Mouse (Mus musculus): ENCODE results near the gene Vmn1r173. TPM values are rescaled to one million over a fixed set of nuclear protein-coding genes. Genes with fewer than 3 reads are reported as not detected.
"Not testable (repeated sequence)": the region's sequence is repeated elsewhere in the genome, so short reads cannot be mapped to it uniquely, and the experiment has no call there.

The Vmn1r173 gene
- not detected in 2 replicates for polyA plus RNA-seq (2012; rRNA removed)

GRCm38 (mm10) chr7:23700403-23700802, at the start of gene Vmn1r173:
Vmn1r173 (plus strand) TSS chr7:23700703.
- not testable (repeated sequence) for H3K4me1 ChIP-seq (ENCODE audit: control insufficient read depth, insufficient read depth, low read length); H3K27ac ChIP-seq (ENCODE audit: control insufficient read depth, insufficient read depth, low read depth, low read length); H3K4me3 ChIP-seq (ENCODE audit: control insufficient read depth, low read depth, low read length); H3K27me3 ChIP-seq (ENCODE audit: control insufficient read depth, insufficient read depth, low read length); H3K36me3 ChIP-seq (ENCODE audit: control insufficient read depth, insufficient read depth, low read length)

DNA sequence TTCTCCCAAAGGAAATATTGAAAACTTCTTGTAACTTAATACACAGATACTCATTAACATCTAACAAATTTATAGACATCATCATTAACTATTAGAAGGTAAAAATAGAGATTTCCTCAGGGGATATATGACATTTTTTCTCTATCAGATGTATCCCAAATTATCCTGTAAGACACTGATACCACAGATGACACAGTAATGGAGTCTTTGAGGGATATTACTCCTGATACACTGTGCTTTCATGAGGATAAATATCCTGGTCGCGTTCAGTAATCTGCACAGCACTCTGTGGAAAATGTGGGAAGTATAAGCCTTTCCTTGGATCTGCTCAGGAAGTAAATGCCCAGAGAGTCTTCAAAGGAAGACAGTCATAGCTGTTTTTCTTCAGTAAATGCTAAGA, 42.5 kb upstream of the Vmn1r173 start, which contains the start of gene Vmn1r172:
Gene Vmn1r172 (plus strand): TSS at position 301 of the 400 bp plus-strand sequence.
- Histone ChIP-seq H3K4me3 (ENCODE audit: control insufficient read depth, low read depth, low read length) (no peak within 1 kb of the TSS), H3K27me3 (ENCODE audit: control insufficient read depth, insufficient read depth, low read length) (no peaks in the 10 kb centered on the region), H3K36me3 (ENCODE audit: control insufficient read depth, insufficient read depth, low read length) (no peaks in the 10 kb centered on the region), H3K4me1 (ENCODE audit: control insufficient read depth, insufficient read depth, low read length) (no peaks in the 10 kb centered on the region), H3K27ac (ENCODE audit: control insufficient read depth, insufficient read depth, low read depth, low read length) (no peak within 1 kb of the TSS)
- no peak for TF ChIP-seq CTCF (IDR thresholded peaks at IDR 0.05; ENCODE audit: control insufficient read depth, insufficient read depth, insufficient replicate concordance, low read depth, low read length)
- no peak for TF ChIP-seq POLR2A (IDR thresholded peaks at IDR 0.05; ENCODE audit: control insufficient read depth, low read depth, low read length)

DNA sequence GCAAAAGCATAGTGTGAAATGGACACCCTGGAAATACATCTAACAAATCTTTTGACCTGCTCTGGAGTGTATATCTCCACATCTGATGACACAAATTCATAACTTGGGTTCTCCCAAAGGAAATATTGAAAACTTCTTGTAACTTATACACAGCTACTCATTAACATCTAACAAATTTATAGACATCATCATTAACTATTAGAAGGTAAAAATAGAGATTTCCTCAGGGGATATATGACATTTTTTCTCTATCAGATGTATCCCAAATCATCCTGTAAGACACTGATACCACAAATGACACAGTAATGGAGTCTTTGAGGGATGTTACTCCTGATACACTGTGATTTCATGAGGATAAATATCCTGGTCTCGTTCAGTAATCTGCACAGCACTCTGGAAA, 51.5 kb downstream of the Vmn1r173 start, which contains the start of gene Vmn1r174:
Gene Vmn1r174 (plus strand): TSS at position 301 of the 400 bp plus-strand sequence.
- not testable (repeated sequence) for H3K27me3 ChIP-seq (ENCODE audit: control insufficient read depth, insufficient read depth, low read length); H3K36me3 ChIP-seq (ENCODE audit: control insufficient read depth, insufficient read depth, low read length); H3K4me1 ChIP-seq (ENCODE audit: control insufficient read depth, insufficient read depth, low read length); H3K4me3 ChIP-seq (ENCODE audit: control insufficient read depth, low read depth, low read length); H3K27ac ChIP-seq (ENCODE audit: control insufficient read depth, insufficient read depth, low read depth, low read length)

Other genes with a start within 250 kb of the Vmn1r173 start
- gene Vmn1r167, start 193.5 kb upstream of the Vmn1r173 start, polyA plus RNA-seq (2012; rRNA removed) = not detected in 2 replicates
- gene Vmn1r168, start 161.0 kb upstream of the Vmn1r173 start, polyA plus RNA-seq (2012; rRNA removed) = not detected in 2 replicates
- not detected in 2 replicates for gene Vmn1r169, start 125.2 kb upstream of the Vmn1r173 start, polyA plus RNA-seq (2012; rRNA removed)
- gene Vmn1r170, start 94.5 kb upstream of the Vmn1r173 start, polyA plus RNA-seq (2012; rRNA removed) = not detected in 2 replicates
- not detected in 2 replicates for gene Vmn1r171, start 70.0 kb upstream of the Vmn1r173 start, polyA plus RNA-seq (2012; rRNA removed)
- not detected in 2 replicates for gene Vmn1r172, start 42.4 kb upstream of the Vmn1r173 start, polyA plus RNA-seq (2012; rRNA removed)
- not detected in 2 replicates for gene Vmn1r174, start 51.6 kb downstream of the Vmn1r173 start, polyA plus RNA-seq (2012; rRNA removed)
- gene Vmn1r175, start 109.9 kb downstream of the Vmn1r173 start, polyA plus RNA-seq (2012; rRNA removed) = 0.04 TPM in 1 of 2 replicates, not detected in the other
- not detected in 2 replicates for gene Vmn1r176, start 136.7 kb downstream of the Vmn1r173 start, polyA plus RNA-seq (2012; rRNA removed)
- gene Vmn1r177, start 165.7 kb downstream of the Vmn1r173 start, polyA plus RNA-seq (2012; rRNA removed) = not detected in 2 replicates
- not detected in 2 replicates for gene Vmn1r178, start 191.3 kb downstream of the Vmn1r173 start, polyA plus RNA-seq (2012; rRNA removed)
- not detected in 2 replicates for gene Vmn1r179, start 226.3 kb downstream of the Vmn1r173 start, polyA plus RNA-seq (2012; rRNA removed)
- not detected in 2 replicates for gene Vmn1r180, start 249.9 kb downstream of the Vmn1r173 start, polyA plus RNA-seq (2012; rRNA removed)

All from testis, adult 2 months (tissue).